Mouse (Mus musculus) urinary bladder, postnatal 10 days (tissue): ENCODE data around the gene Sys1.

Experiments
- DNase-seq: peaks from one replicate; pipeline ENCODE4 v3.0.0; 2022; ENCODE audit warnings: low spot score

Sys1 gene

GRCm38 (mm10) chr2:164456864-164457300 lies at the start of gene Sys1:
Gene Sys1, plus strand, starts transcription at chr2:164456964.
- no peak for DNase-seq

DNA sequence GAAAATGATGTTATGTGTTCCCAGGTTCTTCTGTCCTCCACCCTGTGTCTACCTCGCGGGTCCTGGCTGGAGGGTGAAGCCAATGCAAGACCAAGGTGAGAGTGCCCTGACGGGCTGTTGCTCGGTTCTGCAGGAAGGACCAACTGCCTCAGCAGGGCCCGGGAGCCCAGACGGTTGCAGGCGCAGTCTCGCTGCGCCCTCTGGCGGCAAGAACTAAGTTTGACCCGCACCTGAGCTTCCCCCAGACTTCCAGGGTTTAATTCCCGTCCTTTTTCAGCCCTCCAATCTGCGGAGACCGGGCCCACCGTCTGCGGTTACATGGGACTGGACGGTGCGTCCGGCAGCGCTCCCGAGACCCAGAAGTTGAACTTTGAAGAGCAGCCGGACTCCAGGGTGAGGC lies 49.1 kb upstream of the Sys1 start:
- DNase-seq, result no peak

- DNase-seq, result no peak
These were observed 42.6 kb upstream of the Sys1 start for GRCm38 (mm10) chr2:164414167-164414566.

DNA sequence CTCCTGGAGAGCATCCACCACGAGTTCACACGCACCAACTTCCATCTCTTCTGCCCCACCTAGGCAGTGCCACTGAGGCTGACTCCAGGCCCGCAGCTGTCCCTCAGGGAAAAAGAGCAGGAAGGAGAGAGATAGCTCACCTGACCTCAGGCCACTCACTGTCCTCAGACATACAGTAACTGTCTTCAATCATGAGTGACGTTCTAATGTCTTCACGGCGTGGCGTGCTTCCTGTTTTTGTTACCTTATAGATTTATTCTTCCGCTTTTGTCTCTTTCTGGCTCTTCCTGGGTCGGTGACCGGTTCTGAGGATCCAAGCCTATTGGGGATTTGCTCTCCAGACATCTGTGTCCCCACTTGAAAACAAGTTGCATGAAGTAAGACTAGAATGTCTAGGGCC lies 42.2 kb upstream of the Sys1 start:
- DNase-seq, result no peak

- DNase-seq, result no peak
These were observed 39.6 kb upstream of the Sys1 start for GRCm38 (mm10) chr2:164417198-164417597.

DNA sequence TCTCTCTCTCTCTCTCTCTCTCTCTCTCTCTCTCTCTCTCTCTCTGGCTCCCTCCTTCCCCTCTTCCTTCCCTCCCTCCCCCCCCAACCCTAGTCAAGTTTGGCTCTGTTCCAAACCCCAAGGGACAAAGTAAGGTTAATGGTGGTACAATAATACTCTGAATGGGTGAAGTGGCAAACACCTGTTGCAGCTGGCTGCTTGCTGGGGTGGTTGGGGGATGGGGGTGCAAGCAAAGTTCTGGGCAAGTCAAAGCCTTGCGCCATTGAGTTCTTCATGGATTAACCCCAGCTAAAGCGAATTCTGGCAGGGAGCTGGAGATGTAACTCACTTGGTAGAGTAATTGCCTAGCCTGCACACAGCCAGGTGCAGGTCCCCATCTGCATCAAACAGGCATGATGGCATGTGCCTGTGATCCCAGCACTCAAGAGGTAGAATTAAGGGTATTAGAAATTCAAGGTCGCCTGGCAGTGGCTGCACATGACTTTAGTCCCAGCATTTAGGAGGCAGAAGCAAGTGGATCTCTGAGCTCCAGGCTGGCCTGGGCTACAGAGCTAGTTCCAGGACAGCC lies 38.4 kb upstream of the Sys1 start:
- DNase-seq, result no peak

GRCm38 (mm10) chr2:164419489-164419888 lies 37.3 kb upstream of the Sys1 start:
- no peak for DNase-seq

- DNase-seq, result no peak
These were observed 35.5 kb upstream of the Sys1 start for GRCm38 (mm10) chr2:164421306-164421705.

DNA sequence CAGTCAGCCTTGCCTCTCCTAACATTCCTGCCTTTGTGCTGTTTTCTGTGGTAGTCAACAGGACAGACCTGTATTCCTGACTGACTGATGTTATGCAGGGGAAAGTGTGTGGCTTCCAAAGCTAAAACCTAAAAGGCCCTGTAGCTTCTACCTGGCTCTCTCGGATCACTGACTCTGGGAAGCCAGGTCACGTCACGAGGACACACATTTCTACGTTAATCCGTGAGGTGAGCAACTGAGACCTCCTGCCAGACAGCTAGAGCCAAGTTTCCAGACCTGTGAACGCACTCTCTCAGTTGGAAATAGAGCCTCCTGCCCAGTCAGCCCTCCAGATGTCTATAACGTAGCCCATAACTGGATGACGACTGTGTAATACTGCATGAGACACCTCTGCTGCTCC lies 34.8 kb upstream of the Sys1 start:
- no peak for DNase-seq

GRCm38 (mm10) chr2:164422675-164423393 lies 33.9 kb upstream of the Sys1 start:
- no peak for DNase-seq

DNA sequence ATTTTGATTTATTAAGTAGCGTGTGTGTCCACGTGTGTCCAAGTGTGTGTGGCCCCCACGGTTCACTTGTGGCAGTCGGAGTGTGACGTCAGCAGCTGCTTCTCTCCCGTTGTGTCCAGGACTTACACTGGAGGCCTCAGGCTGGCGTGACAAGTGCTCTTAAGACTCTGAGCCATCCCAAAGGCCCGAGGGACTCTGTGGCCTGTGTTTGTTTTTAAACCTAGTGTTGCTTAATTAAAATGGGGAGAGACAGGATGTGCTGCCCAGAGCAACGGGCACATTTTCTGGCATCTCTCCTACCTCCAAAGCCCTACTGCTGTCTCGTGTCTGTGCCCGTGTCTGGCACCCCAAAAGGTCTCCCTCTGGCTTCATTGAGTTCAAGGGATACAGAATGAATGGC lies 33.3 kb upstream of the Sys1 start:
- no peak for DNase-seq

- no peak for DNase-seq
These were observed 32.4 kb upstream of the Sys1 start for GRCm38 (mm10) chr2:164424406-164424805.

DNA sequence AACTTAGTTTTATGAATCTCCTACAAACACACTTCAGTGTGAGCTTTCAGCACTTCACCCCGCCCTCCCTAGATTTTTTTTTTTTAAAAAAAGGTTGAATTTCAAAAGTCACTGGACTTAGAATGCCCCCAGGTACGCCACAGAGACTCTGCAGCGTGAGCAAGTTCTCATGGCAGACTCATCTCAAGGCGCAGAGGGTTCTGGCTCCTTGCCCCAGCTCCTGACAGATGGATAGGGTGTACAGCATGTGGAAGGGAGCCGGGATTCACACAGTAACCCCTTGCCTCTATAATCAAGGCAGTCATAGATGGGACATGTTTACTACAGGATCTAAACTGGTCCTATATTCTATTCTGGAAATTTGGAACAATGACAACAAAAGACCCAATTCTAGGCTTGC lies 31.4 kb upstream of the Sys1 start:
- DNase-seq, result no peak

GRCm38 (mm10) chr2:164426121-164426520 lies 30.6 kb upstream of the Sys1 start:
- no peak for DNase-seq

- no peak for DNase-seq
These were observed 29.8 kb upstream of the Sys1 start for GRCm38 (mm10) chr2:164426952-164427351.

DNA sequence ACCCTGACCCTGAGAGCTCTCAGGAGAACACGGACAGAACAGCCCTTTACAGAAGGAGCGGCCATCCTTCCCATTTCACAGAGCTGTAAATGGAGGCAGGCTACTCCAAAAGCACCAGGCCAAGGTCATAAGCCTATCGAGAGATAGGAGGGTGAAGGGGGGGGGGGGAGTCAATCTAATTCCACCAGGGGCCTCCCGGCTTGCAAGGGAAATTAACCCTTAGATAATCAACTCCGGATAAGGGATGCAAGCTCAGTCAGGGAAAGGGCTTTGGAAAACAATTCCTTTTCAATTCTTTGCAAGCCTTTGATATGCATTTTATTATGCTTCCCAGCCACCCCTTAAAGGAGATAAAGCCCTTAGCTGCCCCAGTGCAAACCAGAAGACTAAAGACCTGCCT lies 28.3 kb upstream of the Sys1 start:
- DNase-seq, result no peak

DNA sequence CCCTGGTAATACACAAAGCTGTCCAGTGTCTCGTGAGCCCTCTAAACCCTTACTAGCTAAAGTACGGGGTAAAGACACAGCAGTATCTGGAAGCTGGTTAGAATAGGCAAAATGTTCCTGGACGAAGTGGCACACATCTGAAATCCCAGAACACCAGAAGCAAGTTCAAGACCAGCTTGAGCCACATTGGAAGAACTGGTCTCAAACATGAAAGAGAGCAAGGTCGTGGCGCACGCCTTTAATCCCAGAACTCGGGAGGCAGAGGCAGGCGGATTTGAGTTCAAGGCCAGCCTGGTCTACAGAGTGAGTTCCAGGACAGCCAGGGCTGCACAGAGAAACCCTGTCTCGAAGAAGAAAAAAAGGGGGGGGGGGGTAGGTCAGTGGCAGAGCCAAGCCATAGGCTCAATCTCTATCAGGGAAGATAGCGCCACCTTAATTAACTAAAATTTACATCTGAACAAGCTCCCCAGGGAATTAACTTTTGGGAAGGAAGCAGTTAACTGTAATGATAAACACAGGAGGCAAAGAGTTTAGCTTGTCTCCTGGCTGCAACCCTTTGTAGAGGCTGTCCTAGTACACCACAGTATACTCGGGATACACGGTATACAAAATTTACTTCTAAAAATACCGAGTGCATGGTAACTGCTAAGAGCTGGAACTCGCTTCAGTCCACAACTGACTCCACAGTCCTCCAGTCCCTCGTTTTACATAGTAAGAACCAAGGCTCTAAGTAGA lies 26.7 kb upstream of the Sys1 start:
- DNase-seq, result no peak

- no peak for DNase-seq
These were observed 26.1 kb upstream of the Sys1 start for GRCm38 (mm10) chr2:164430697-164431096.

GRCm38 (mm10) chr2:164431676-164432465 lies 24.9 kb upstream of the Sys1 start:
- DNase-seq, result no peak

- DNase-seq, result no peak
These were observed 24.1 kb upstream of the Sys1 start for GRCm38 (mm10) chr2:164432541-164433191.

DNA sequence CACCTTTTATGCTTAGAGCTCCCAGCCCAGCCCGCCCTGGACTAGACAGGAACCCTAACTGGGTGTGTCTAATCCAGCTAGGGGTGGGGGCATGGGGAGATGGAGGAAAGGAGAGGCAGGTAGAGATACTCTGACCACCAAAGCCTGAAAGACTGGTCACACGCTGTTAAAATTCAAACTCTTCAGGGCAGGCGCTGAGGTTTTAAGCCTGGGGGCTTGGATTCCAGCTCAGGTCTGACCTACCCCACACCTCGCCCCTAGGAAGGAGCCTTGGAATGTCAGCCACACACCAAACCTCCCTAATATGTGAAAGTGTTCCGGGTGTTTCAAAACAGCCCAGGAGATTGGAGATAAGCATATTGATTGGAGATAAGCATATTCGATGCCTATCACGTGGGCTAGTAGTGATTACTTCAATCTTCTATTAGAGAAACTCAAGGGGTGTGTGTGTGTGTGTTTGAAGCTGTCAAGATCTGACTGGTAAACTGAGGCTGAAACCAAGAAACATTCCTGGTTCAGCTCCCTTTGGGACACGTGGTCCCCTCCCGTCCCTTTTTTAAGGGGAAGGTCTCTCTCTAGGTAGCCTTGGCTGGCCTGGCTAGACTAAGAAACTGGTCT lies 23.4 kb upstream of the Sys1 start:
- DNase-seq, result no peak

DNA sequence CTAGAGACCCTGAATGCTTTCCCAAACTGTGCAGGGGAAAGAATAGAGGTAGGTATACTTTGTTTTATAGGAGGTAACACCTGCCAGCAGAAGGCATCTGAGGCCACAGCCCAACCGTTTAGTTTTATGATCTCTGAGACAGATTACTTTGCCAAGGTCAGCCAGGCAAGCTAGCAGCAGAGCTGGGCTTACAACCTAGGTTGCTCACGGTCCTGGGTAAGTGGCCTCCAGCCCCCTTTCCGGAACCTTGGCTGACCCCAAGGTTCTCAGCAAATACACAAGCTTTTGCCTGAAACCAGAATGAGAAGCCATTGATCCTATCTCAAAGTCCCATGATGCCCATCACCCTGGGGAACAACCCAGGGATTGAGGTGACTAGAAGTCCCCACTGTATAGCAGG lies 22.1 kb upstream of the Sys1 start:
- no peak for DNase-seq
